Mouse (Mus musculus): ENCODE data around the gene Pnldc1. TPM values are rescaled to one million over a fixed set of nuclear protein-coding genes. Genes with fewer than 3 reads are reported as not detected.
"Not testable (repeated sequence)": the region's sequence is repeated elsewhere in the genome, so short reads cannot be mapped to it uniquely, and the experiment has no call there.

Pnldc1 gene
- total and polyA plus RNA-seq, 2 experiments from 2014 or later = 0.94 to 1.8 TPM

GRCm38 (mm10) chr17:12910391-12910790 is 361 bp upstream of the Pnldc1 start:
- H3K9ac ChIP-seq (replicated peaks; ENCODE audit: low read length) = no peak overlapping the region
- peaks cover 18% of the 10 kb centered on the region for H3K36me3 ChIP-seq (ENCODE audit: insufficient read depth, low read length)
- H3K4me3 ChIP-seq (ENCODE audit: low read length) = no peak overlapping the region
- H3K4me1 ChIP-seq (ENCODE audit: insufficient read depth, low read length) = 0 out of 2 replicates have a peak, but pooled peaks cover 4% of the 10 kb centered on the region
- no peaks in the 10 kb centered on the region for H3K27me3 ChIP-seq (ENCODE audit: insufficient read depth, low read length)
- no peaks in the 10 kb centered on the region for H3K9me3 ChIP-seq (ENCODE audit: low read length)
- WGBS = 89% methylated on average over 8 of the region's 8 CpGs
- no peak overlapping the region for H3K27ac ChIP-seq
- ATAC-seq = no peak
- no peak for DNase-seq (ENCODE audit: low spot score)
- TF ChIP-seq CTCF (IDR thresholded peaks at IDR 0.05; ENCODE audit: low read depth) = no peak
- no peak overlapping the region for H3K4me2 ChIP-seq (ENCODE audit: low read depth, low read length)

GRCm38 (mm10) chr17:12906436-12906835 is 3.6 kb downstream of the Pnldc1 start:
- ATAC-seq = no peak

GRCm38 (mm10) chr17:12905810-12906209 is 4.2 kb downstream of the Pnldc1 start:
- WGBS = 87% methylated on average over 4 of the region's 4 CpGs
- no peak overlapping the region for H3K4me2 ChIP-seq (ENCODE audit: low read depth, low read length)

More at GRCm38 (mm10) chr17:12906436-12906835, 3.6 kb downstream of the Pnldc1 start:
- Histone ChIP-seq H3K4me2 (ENCODE audit: low read depth, low read length) (no peak overlapping the region), H3K9ac (replicated peaks; ENCODE audit: low read length) (no peak overlapping the region), H3K9me3 (ENCODE audit: low read length) (no peaks in the 10 kb centered on the region), H3K36me3 (ENCODE audit: insufficient read depth, low read length) (peaks cover 6% of the 10 kb centered on the region; the same call in 1 of the 2 replicates), H3K27me3 (ENCODE audit: insufficient read depth, low read length) (no peaks in the 10 kb centered on the region), H3K4me1 (ENCODE audit: insufficient read depth, low read length) (no peaks in the 10 kb centered on the region), H3K27ac (no peak overlapping the region), H3K4me3 (ENCODE audit: low read length) (no peak overlapping the region)
- WGBS = 92% methylated on average over 9 of the region's 9 CpGs
- no peak for DNase-seq (ENCODE audit: low spot score)
- no peak for TF ChIP-seq CTCF (IDR thresholded peaks at IDR 0.05; ENCODE audit: low read depth)

GRCm38 (mm10) chr17:12904349-12904748 is 5.7 kb downstream of the Pnldc1 start:
- Histone ChIP-seq H3K4me1 (ENCODE audit: insufficient read depth, low read length) (no peaks in the 10 kb centered on the region), H3K9me3 (ENCODE audit: low read length) (no peaks in the 10 kb centered on the region), H3K36me3 (ENCODE audit: insufficient read depth, low read length) (0 out of 2 replicates have a peak, but pooled peaks cover 4% of the 10 kb centered on the region), H3K27me3 (ENCODE audit: insufficient read depth, low read length) (no peaks in the 10 kb centered on the region), H3K9ac (replicated peaks; ENCODE audit: low read length) (no peak overlapping the region), H3K4me3 (ENCODE audit: low read length) (no peak overlapping the region), H3K4me2 (ENCODE audit: low read depth, low read length) (no peak overlapping the region), H3K27ac (no peak overlapping the region)
- ATAC-seq (no peak), DNase-seq (ENCODE audit: low spot score) (no peak)
- no peak for TF ChIP-seq CTCF (IDR thresholded peaks at IDR 0.05; ENCODE audit: low read depth)
- 75% methylated on average over 1 of the region's 1 CpGs for WGBS

More at GRCm38 (mm10) chr17:12905810-12906209, 4.2 kb downstream of the Pnldc1 start:
- Histone ChIP-seq H3K4me1 (ENCODE audit: insufficient read depth, low read length) (no peaks in the 10 kb centered on the region), H3K4me3 (ENCODE audit: low read length) (no peak overlapping the region), H3K36me3 (ENCODE audit: insufficient read depth, low read length) (peaks cover 6% of the 10 kb centered on the region; the same call in 1 of the 2 replicates), H3K27me3 (ENCODE audit: insufficient read depth, low read length) (no peaks in the 10 kb centered on the region), H3K27ac (no peak overlapping the region), H3K9me3 (ENCODE audit: low read length) (no peaks in the 10 kb centered on the region), H3K9ac (replicated peaks; ENCODE audit: low read length) (no peak overlapping the region)
- no peak for TF ChIP-seq CTCF (IDR thresholded peaks at IDR 0.05; ENCODE audit: low read depth)
- DNase-seq (ENCODE audit: low spot score) = no peak
- no peak for ATAC-seq

GRCm38 (mm10) chr17:12903372-12904333 is 6.4 kb downstream of the Pnldc1 start:
- no peak for DNase-seq (ENCODE audit: low spot score)
- no peak overlapping the region for H3K4me3 ChIP-seq (ENCODE audit: low read length)
- H3K4me1 ChIP-seq (ENCODE audit: insufficient read depth, low read length) = no peaks in the 10 kb centered on the region
- no peak overlapping the region for H3K4me2 ChIP-seq (ENCODE audit: low read depth, low read length)
- no peak overlapping the region for H3K9ac ChIP-seq (replicated peaks; ENCODE audit: low read length)
- no peak overlapping the region for H3K27ac ChIP-seq
- no peak for TF ChIP-seq CTCF (IDR thresholded peaks at IDR 0.05; ENCODE audit: low read depth)
- no peak for ATAC-seq
- no peaks in the 10 kb centered on the region for H3K27me3 ChIP-seq (ENCODE audit: insufficient read depth, low read length)
- H3K36me3 ChIP-seq (ENCODE audit: insufficient read depth, low read length) = 0 out of 2 replicates have a peak, but pooled peaks cover 4% of the 10 kb centered on the region
- 30% methylated on average over 12 of the region's 12 CpGs for WGBS
- H3K9me3 ChIP-seq (ENCODE audit: low read length) = no peaks in the 10 kb centered on the region

GRCm38 (mm10) chr17:12902291-12902690 is 7.7 kb downstream of the Pnldc1 start:
- Histone ChIP-seq H3K4me2 (ENCODE audit: low read depth, low read length) (no peak overlapping the region), H3K9ac (replicated peaks; ENCODE audit: low read length) (no peak overlapping the region), H3K4me1 (ENCODE audit: insufficient read depth, low read length) (no peaks in the 10 kb centered on the region), H3K27me3 (ENCODE audit: insufficient read depth, low read length) (no peaks in the 10 kb centered on the region), H3K4me3 (ENCODE audit: low read length) (no peak overlapping the region), H3K36me3 (ENCODE audit: insufficient read depth, low read length) (0 out of 2 replicates have a peak, but pooled peaks cover 4% of the 10 kb centered on the region), H3K9me3 (ENCODE audit: low read length) (no peaks in the 10 kb centered on the region), H3K27ac (no peak overlapping the region)
- DNase-seq (ENCODE audit: low spot score) (no peak), ATAC-seq (no peak)
- no peak for TF ChIP-seq CTCF (IDR thresholded peaks at IDR 0.05; ENCODE audit: low read depth)
- 95% methylated on average over 6 of the region's 6 CpGs for WGBS

GRCm38 (mm10) chr17:12898607-12899006 is 11.4 kb downstream of the Pnldc1 start:
- not testable (repeated sequence) for H3K4me1 ChIP-seq (ENCODE audit: insufficient read depth, low read length); H3K9ac ChIP-seq (replicated peaks; ENCODE audit: low read length); H3K9me3 ChIP-seq (ENCODE audit: low read length); H3K4me3 ChIP-seq (ENCODE audit: low read length); ATAC-seq; H3K36me3 ChIP-seq (ENCODE audit: insufficient read depth, low read length); H3K27me3 ChIP-seq (ENCODE audit: insufficient read depth, low read length); H3K4me2 ChIP-seq (ENCODE audit: low read depth, low read length)
- H3K27ac ChIP-seq = peak overlapping the region; percentile 60; the same call in 1 of the 2 replicates
- WGBS = 32% methylated on average over 2 of the region's 2 CpGs
- peak; percentile 13 for DNase-seq (ENCODE audit: low spot score)
